Mouse (Mus musculus) kidney, embryonic 14.5 days (tissue): Measurements from ENCODE around the gene Fam173a. TPM values are rescaled to one million over a fixed set of nuclear protein-coding genes. Genes with fewer than 3 reads are reported as not detected.
A peak's percentile ranks its signal among the peaks of the same experiment; 100 is the strongest.

Experiments
- ATAC-seq: fragments of 200-750 bp; cut with Nextera tagmentation; 2 replicates; pipeline ENCODE4 v1.8.0; 2017; ENCODE audit warnings: moderate number of reproducible peaks, mild to moderate bottlenecking, moderate TSS enrichment, moderate library complexity; ENCODE audit not compliant: low FRiP score, low TSS enrichment
- H3K27ac ChIP-seq: fragments of 300-500 bp; sonication (generic); 2 replicates; pipeline ENCODE4 v1.5.1; 2014; ENCODE audit warnings: low read depth, mild to moderate bottlenecking, low read length, moderate library complexity, mixed read lengths
- H3K27me3 ChIP-seq: fragments of 300-500 bp; sonication (generic); 2 replicates; pipeline ENCODE4 v1.6.1; 2014; ENCODE audit warnings: mild to moderate bottlenecking, low read length; ENCODE audit not compliant: control insufficient read depth, insufficient read depth
- H3K36me3 ChIP-seq: fragments of 300-500 bp; sonication (generic); 2 replicates; pipeline ENCODE4 v1.6.1; 2014; ENCODE audit warnings: low read length, mixed read lengths; ENCODE audit not compliant: control insufficient read depth, insufficient read depth
- H3K4me1 ChIP-seq: fragments of 300-500 bp; sonication (generic); 2 replicates; pipeline ENCODE4 v1.6.1; 2014; ENCODE audit warnings: low read length, mixed read lengths; ENCODE audit not compliant: control insufficient read depth, insufficient read depth
- H3K4me2 ChIP-seq: fragments of 300-500 bp; sonication (generic); replicated peaks from 2 replicates; pipeline ENCODE4 v1.6.1; 2014; ENCODE audit warnings: low read depth, mild to moderate bottlenecking, low read length
- H3K4me3 ChIP-seq: fragments of 300-500 bp; sonication (generic); 2 replicates; pipeline ENCODE4 v1.5.1; 2014; ENCODE audit warnings: mild to moderate bottlenecking, low read length
- H3K9ac ChIP-seq: fragments of 300-500 bp; sonication (generic); 2 replicates; pipeline ENCODE4 v1.6.1; 2014; ENCODE audit warnings: low read depth, mild to moderate bottlenecking, low read length, moderate library complexity
- H3K9me3 ChIP-seq: fragments of 300-500 bp; sonication (generic); 2 replicates; pipeline ENCODE4 v1.6.1; 2016; ENCODE audit warnings: low read length; ENCODE audit not compliant: control insufficient read depth
- WGBS: fragments of 180-500 bp; shearing (Covaris S2); extraction: QIAGEN DNeasy Blood & Tissue Kit; methylation state at CpG from one replicate; pipeline ENCODE4 v1.1.7; 2014; 5-methylcytosine and 5-hydroxymethylcytosine counted together
- polyA plus RNA-seq: library from polyadenylated mRNA; unstranded; fragments of >200 nt; fragmentation: Nextera tagmentation; extraction: Ambion mirVana; gene quantifications from 2 replicates; pipeline ENCODE4 v1.2.1, GENCODE M21; 2014

Gene Fam173a
- polyA plus RNA-seq, 1 experiment from 2014 or later: 90.2 TPM

DNA sequence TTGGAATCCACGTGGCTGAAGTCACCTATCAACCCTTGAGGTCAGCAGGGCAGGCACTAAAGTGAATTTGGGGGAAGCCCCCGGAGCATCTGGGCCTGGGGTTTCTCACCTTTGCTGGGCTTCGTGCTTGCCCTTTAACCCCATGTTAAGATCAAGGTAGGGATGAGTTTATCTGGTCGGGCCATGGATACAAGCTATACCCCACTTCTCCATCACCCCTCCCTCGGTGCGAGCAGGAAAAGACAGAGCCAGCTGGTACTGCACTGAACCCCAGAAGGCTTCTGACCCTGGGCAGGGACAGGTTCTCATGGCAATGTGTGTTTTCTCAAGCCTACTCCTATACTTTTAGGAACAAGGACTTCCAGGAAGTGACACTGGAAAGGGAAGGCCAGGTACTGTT is 11.4 kb downstream of the Fam173a start:
- H3K9ac ChIP-seq: no peak overlapping the region
- H3K27me3 ChIP-seq: no peaks in the 10 kb centered on the region
- H3K4me1 ChIP-seq: peaks cover 12% of the 10 kb centered on the region
- H3K9me3 ChIP-seq: no peaks in the 10 kb centered on the region
- no peak overlapping the region for H3K4me2 ChIP-seq
- WGBS: 80% methylated on average over 6 of the region's 6 CpGs
- ATAC-seq: no peak
- peaks cover 54% of the 10 kb centered on the region for H3K36me3 ChIP-seq
- H3K27ac ChIP-seq: no peak overlapping the region
- H3K4me3 ChIP-seq: no peak overlapping the region

DNA sequence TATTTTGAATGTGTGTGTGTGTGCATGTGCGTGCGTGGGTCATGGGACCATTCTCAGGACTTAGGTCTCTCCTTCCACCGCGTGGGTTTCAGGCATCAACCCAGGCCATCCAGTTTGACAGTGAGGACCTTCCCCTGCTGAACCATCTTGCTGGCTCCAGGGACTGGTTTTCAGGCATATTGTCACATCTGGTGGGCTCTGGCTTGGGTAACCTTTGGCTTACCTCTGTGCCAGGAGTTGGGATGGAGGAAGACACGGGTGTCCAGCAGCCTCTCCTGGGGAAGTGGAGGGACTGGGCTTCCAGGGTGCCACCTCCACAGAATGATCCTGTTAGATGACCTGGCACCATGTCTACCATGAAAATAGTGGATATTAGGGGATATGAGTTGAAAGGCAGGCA is 14.8 kb downstream of the Fam173a start:
- H3K27ac ChIP-seq: no peak overlapping the region
- no peak for ATAC-seq

DNA sequence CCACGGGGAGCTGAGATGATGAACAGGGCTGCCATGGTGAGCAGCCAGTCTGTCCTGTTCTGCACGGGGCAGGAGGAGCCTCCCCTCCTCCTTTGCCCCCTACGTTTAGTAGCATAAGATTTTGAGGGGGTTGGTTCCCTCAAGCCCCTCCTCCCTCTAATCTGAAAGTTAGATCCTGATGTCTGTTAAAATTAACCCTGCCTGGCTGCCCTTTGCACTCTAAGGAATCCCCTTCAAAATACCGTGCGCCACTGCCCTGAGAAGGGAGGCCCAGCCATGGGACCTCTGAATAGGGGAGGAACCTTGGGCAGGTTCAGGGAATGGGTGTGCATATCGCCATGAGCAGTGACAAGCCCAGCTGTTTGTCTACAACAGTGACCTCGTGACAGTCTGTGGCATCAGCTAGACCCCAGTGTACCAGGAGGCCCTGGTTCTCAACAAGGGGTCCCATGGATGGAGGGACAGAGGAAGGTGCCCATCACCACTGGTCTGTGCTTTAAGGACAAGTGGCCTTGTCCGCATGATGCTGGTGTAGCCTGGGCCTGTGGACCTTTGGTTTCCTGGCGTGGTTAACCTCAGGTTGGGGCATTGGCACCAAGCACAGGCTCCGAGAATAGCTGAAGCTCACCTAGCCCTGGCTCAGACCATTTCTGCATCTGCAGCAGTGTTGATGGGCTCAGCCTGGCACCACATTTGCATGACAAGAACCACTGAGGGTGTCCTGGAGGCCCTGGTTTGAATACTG is 17.2 kb downstream of the Fam173a start:
- Histone ChIP-seq H3K4me3 (no peak overlapping the region), H3K4me2 (no peak overlapping the region), H3K27me3 (no peaks in the 10 kb centered on the region), H3K4me1 (peaks cover 6% of the 10 kb centered on the region), H3K9ac (peak overlapping the region; percentile 4; the same call in 1 of the 2 replicates), H3K9me3 (no peaks in the 10 kb centered on the region), H3K36me3 (peaks cover 21% of the 10 kb centered on the region; the same call in 1 of the 2 replicates), H3K27ac (no peak overlapping the region)
- 75% methylated on average over 10 of the region's 10 CpGs for WGBS
- ATAC-seq: no peak

More for the DNA sequence above, 14.8 kb downstream of the Fam173a start:
- no peak overlapping the region for H3K4me3 ChIP-seq
- peaks cover 44% of the 10 kb centered on the region for H3K36me3 ChIP-seq
- H3K4me1 ChIP-seq: peaks cover 6% of the 10 kb centered on the region
- H3K9ac ChIP-seq: no peak overlapping the region
- no peaks in the 10 kb centered on the region for H3K27me3 ChIP-seq
- H3K9me3 ChIP-seq: no peaks in the 10 kb centered on the region
- WGBS: 91% methylated on average over 5 of the region's 5 CpGs
- no peak overlapping the region for H3K4me2 ChIP-seq

DNA sequence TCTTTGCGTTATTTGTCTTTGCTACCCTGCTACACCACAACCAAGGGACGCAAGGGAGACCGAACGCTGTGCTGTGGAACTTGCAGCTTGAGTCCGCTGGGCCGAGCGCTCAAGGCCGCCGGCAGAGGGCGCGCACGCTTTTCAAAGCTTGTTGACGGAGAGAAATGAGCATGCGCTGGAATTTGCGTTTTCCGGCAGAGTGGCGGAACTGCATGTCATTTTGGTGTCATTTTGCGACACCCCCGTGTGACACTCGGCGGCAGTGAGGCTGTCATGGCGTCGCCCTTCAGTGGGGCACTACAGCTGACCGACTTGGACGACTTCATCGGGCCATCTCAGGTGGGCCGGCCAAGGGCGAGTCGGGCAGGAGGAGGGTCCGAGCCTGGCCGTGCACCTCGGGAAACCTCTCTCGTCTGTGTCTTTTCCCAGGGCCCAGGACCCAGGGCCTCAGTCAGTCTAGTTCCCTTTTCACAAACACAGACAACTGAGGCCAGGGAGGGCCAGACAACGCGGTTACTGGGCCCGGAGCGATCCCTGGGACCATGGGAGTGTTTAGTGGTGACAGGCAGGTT is 19.1 kb downstream of the Fam173a start, which contains the start of gene Narfl:
Narfl (plus strand) TSS at position 228 of the 572 bp plus-strand sequence.
- ATAC-seq: peak; percentile 88
- Histone ChIP-seq H3K4me1 (peaks cover 6% of the 10 kb centered on the region), H3K9me3 (no peaks in the 10 kb centered on the region), H3K27ac (no peak within 1 kb of the TSS), H3K4me2 (peak within 1 kb of the TSS; percentile 75), H3K9ac (peak within 1 kb of the TSS; percentile 80), H3K27me3 (no peaks in the 10 kb centered on the region), H3K4me3 (peak within 1 kb of the TSS; percentile 75), H3K36me3 (peaks cover 15% of the 10 kb centered on the region; the same call in 1 of the 2 replicates)
- under 1% methylated on average over 37 of the region's 37 CpGs for WGBS

DNA sequence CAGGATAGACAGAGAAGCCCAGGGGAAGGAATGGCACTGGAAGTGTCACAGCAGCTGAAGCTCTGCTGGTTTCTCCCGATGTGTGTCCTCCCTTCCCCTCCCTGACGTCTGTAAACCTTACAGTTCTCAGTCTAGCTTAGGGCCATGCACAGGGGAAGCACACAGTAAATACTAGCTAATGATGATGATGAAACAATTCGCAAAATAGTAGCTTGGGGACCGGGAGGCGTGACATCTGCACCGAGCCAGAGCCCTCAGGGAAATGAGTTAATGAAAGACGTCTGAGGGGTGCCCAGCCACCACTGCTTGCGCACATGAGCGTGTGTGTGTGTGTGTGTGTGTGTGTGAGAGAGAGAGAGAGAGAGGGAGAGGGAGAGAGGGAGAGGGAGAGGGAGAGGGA is 23.4 kb downstream of the Fam173a start:
- no peak overlapping the region for H3K27ac ChIP-seq
- H3K27me3 ChIP-seq: no peaks in the 10 kb centered on the region
- H3K36me3 ChIP-seq: no peaks in the 10 kb centered on the region
- no peak overlapping the region for H3K4me3 ChIP-seq
- no peak overlapping the region for H3K9ac ChIP-seq
- 51% methylated on average over 9 of the region's 9 CpGs for WGBS
- H3K9me3 ChIP-seq: no peaks in the 10 kb centered on the region
- H3K4me1 ChIP-seq: peaks cover 3% of the 10 kb centered on the region
- no peak overlapping the region for H3K4me2 ChIP-seq
- no peak for ATAC-seq

DNA sequence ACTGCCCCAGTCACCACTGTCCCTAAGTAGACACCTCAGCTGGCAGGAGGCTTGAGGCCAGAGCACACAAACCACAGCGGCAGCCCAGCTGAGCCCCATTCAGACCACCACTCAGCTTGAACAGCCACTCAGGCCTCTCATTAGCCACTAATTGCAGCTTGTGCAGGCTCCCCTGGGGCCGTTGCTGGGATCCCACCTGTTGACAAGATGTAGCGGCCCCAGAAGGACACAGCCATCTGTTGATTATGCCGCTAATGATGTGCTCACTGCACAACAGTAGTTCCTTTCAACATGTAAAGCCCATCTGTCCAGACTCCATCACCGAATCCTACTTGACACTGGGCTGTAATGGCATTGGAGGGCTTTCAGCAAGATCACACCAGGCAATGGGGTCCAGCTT is 26.8 kb downstream of the Fam173a start:
- no peaks in the 10 kb centered on the region for H3K27me3 ChIP-seq
- H3K36me3 ChIP-seq: no peaks in the 10 kb centered on the region
- no peaks in the 10 kb centered on the region for H3K4me1 ChIP-seq
- H3K9me3 ChIP-seq: no peaks in the 10 kb centered on the region
- WGBS: 46% methylated on average over 5 of the region's 5 CpGs
- no peak overlapping the region for H3K27ac ChIP-seq
- no peak for ATAC-seq
- H3K4me3 ChIP-seq: no peak overlapping the region
- H3K9ac ChIP-seq: no peak overlapping the region
- no peak overlapping the region for H3K4me2 ChIP-seq

DNA sequence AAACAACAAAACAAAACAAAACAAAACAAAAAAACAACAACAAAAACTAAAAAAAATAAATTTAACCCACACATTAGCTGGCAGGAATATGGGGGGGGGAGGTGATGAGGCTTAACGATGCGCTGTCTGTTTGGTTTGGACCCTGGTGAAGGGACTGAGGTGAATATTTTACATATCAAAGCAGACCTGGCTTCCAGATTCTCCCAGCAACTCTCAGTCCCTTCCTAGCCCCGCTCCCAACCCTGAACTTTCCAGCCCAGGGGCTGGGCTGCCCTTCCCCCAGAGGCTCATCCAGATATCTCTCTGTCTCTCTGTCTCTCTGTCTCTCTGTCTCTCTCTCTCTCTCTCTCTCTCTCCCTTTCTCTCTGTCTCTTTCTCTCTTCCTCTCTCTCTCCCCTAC is 30.1 kb downstream of the Fam173a start:
- H3K4me1 ChIP-seq: no peaks in the 10 kb centered on the region
- whole genome bisulfite sequencing: 34% methylated on average over 3 of the region's 3 CpGs
- no peaks in the 10 kb centered on the region for H3K9me3 ChIP-seq
- no peak for ATAC-seq
- no peaks in the 10 kb centered on the region for H3K36me3 ChIP-seq
- no peak overlapping the region for H3K4me3 ChIP-seq
- no peak overlapping the region for H3K9ac ChIP-seq
- no peak overlapping the region for H3K4me2 ChIP-seq
- H3K27ac ChIP-seq: no peak overlapping the region
- no peaks in the 10 kb centered on the region for H3K27me3 ChIP-seq

DNA sequence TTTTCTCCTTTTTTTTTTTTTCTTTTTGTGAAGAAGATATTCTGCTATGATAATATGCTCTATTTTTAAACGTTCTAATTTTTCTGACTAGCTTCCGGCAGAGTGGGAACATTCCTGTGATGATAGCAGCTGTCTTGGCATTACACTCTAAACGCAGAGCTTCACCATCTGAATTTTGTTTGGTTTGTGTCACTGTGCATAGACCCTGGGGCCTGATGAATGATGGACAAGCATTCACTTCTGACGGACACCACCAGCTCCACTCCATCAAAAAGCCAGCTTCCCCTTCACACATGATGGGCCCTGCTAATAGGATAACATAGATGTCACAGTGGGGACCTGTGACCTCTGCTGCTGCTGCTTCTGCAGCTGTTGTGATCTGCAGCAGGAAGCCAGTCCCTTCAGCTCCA is 31.1 kb downstream of the Fam173a start:
- no peaks in the 10 kb centered on the region for H3K36me3 ChIP-seq
- 61% methylated on average over 4 of the region's 4 CpGs for WGBS
- H3K4me3 ChIP-seq: no peak overlapping the region
- no peak for ATAC-seq
- no peak overlapping the region for H3K27ac ChIP-seq
- no peak overlapping the region for H3K9ac ChIP-seq
- no peaks in the 10 kb centered on the region for H3K4me1 ChIP-seq
- no peak overlapping the region for H3K4me2 ChIP-seq
- H3K27me3 ChIP-seq: no peaks in the 10 kb centered on the region
- H3K9me3 ChIP-seq: no peaks in the 10 kb centered on the region

DNA sequence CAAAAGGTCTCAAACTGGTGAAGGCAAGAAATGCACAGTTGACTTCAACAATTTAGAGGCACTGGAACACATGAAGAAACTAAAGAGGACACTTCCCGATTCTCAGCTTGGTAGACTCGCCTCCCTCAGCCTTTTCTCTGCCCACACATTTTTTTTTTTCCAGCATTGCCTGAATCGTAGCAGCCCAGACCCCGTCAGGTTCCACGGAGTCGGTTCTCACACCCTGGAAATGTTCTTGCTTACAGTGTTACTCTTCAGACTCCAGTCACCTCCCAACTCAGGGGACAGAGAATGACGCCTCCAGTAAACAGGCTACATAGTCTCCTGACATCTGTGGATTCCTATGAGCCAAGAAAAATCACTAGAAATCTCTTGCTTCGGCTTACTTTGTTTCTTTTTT is 32.6 kb downstream of the Fam173a start:
- 73% methylated on average over 8 of the region's 8 CpGs for WGBS
- Histone ChIP-seq H3K4me2 (no peak overlapping the region), H3K4me1 (no peaks in the 10 kb centered on the region; the same call in 1 of the 2 replicates), H3K4me3 (no peak overlapping the region), H3K9ac (no peak overlapping the region), H3K27me3 (no peaks in the 10 kb centered on the region), H3K36me3 (no peaks in the 10 kb centered on the region), H3K9me3 (no peaks in the 10 kb centered on the region), H3K27ac (no peak overlapping the region)
- no peak for ATAC-seq
